Mouse (Mus musculus) 3T3-L1 (cell line): ENCODE measurements around the gene Arrb1.
"Not testable (repeated sequence)": the region's sequence is repeated elsewhere in the genome, so short reads cannot be mapped to it uniquely, and the experiment has no call there.

Experiments
- DNase-seq: peaks from one replicate; pipeline ENCODE4 v3.0.0-alpha.2; 2015; ENCODE audit warnings: low read depth, low spot score

The Arrb1 gene

GRCm38 (mm10) chr7:99534901-99535735 is at the start of gene Arrb1:
TSS of gene Arrb1 (plus strand) at chr7:99535466.
- DNase-seq, result peak; percentile 40

- DNase-seq, result no peak
These were observed 45.6 kb upstream of the Arrb1 start for GRCm38 (mm10) chr7:99489708-99490107.

- DNase-seq, result no peak
These were observed 36.1 kb upstream of the Arrb1 start for GRCm38 (mm10) chr7:99499128-99499527.

GRCm38 (mm10) chr7:99500201-99500600 is 35.1 kb upstream of the Arrb1 start:
- DNase-seq, result peak; percentile 82

GRCm38 (mm10) chr7:99500655-99501054 is 34.6 kb upstream of the Arrb1 start:
- DNase-seq, result no peak

- DNase-seq, result no peak
These were observed 34.1 kb upstream of the Arrb1 start for GRCm38 (mm10) chr7:99501148-99501547.

GRCm38 (mm10) chr7:99504556-99504955 is 30.7 kb upstream of the Arrb1 start:
- DNase-seq, result no peak

- not testable (repeated sequence) for DNase-seq
These were observed 27.1 kb upstream of the Arrb1 start for GRCm38 (mm10) chr7:99508187-99508586.

GRCm38 (mm10) chr7:99510087-99510501 is 25.2 kb upstream of the Arrb1 start:
- DNase-seq, result no peak

GRCm38 (mm10) chr7:99516092-99516813 is 19.0 kb upstream of the Arrb1 start:
- DNase-seq, result no peak

- DNase-seq, result no peak
These were observed 18.5 kb upstream of the Arrb1 start for GRCm38 (mm10) chr7:99516814-99517157.

GRCm38 (mm10) chr7:99518954-99519644 is 16.2 kb upstream of the Arrb1 start:
- DNase-seq, result peak; percentile 90

GRCm38 (mm10) chr7:99523121-99523520 is 12.1 kb upstream of the Arrb1 start:
- no peak for DNase-seq

- no peak for DNase-seq
These were observed 11.4 kb upstream of the Arrb1 start for GRCm38 (mm10) chr7:99523837-99524236.

- no peak for DNase-seq
These were observed 6.7 kb upstream of the Arrb1 start for GRCm38 (mm10) chr7:99528547-99528946.

GRCm38 (mm10) chr7:99529410-99529809 is 5.9 kb upstream of the Arrb1 start:
- no peak for DNase-seq

- DNase-seq, result no peak
These were observed 3.8 kb upstream of the Arrb1 start for GRCm38 (mm10) chr7:99531408-99531970.

GRCm38 (mm10) chr7:99532526-99532925 is 2.7 kb upstream of the Arrb1 start:
- no peak for DNase-seq

- no peak for DNase-seq
These were observed 1.7 kb upstream of the Arrb1 start for GRCm38 (mm10) chr7:99533600-99533999.

GRCm38 (mm10) chr7:99534501-99534900 is 765 bp upstream of the Arrb1 start:
- no peak for DNase-seq

GRCm38 (mm10) chr7:99535741-99536501 is 655 bp downstream of the Arrb1 start:
- peak; percentile 39 for DNase-seq
